Mouse (Mus musculus) kidney, adult 2 months (tissue): ENCODE measurements around the gene Stk38.

ENCODE experiments used
- CTCF ChIP-seq: fragments of 200-500 bp; conservative IDR thresholded peaks from 2 replicates; pipeline ENCODE4 v1.5.1; 2011; ENCODE audit warnings: low read depth, mild to moderate bottlenecking, control low read depth, low read length, moderate library complexity, mixed read lengths; ENCODE audit not compliant: insufficient read depth, insufficient read length
- POLR2A ChIP-seq: fragments of 200-500 bp; IDR thresholded peaks from one replicate; pipeline ENCODE4 v1.6.1; 2011; ENCODE audit warnings: low read depth, low read length, control low read depth

DNA sequence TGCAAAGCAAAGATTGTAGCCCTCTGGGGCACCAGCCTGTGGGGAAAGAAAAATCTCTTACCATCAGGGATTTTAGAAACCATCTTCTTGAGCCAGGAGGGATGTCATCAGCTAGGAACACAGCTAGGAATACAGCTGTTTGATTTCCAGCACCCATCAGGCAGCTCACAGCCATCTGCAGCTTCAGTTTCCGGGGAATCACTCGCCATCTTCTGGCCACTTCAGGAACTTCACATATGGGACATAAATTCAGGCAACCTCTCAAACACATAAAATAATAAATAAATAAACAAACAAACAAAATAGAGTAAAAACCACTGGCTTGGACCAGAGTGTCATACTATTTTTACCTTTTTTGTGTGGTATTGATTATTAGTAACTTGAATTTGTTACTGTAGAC lies 7.8 kb upstream of the Stk38 start:
- peak; percentile 60 for TF ChIP-seq CTCF
- TF ChIP-seq POLR2A: no peak
